8 mouse cellular contexts compared by ENCODE assay signal in genomic region chr4:150248009-150248408, GRCm38 (mm10). TPM values are rescaled to one million over a fixed set of nuclear protein-coding genes. Genes with fewer than 3 reads are reported as not detected.
A peak's percentile ranks its signal among the peaks of the same experiment; 100 is the strongest.
DNase-seq lines count a peak whose midpoint lies in the region; ATAC-seq and TF ChIP-seq lines count a peak whose summit lies in the region.

No protein-coding gene starts in this region.

- H3K4me3 ChIP-seq in lung, adult 2 months (replicated peaks; ENCODE audit: extremely low read depth, low read depth, low read length): no peak overlapping the region

- 45% methylated on average over 5 of the region's 5 CpGs for WGBS in lung, adult 2 months

- POLR2A ChIA-PET in Patski (lab: Charles Lee): interaction anchor here (0.7 kb wide), 1 partner anchor 104 kb away, joined by 3 read pairs; no protein-coding TSS in a partner anchor

- no peak for TF ChIP-seq POLR2A in lung, adult 2 months (IDR thresholded peaks at IDR 0.05; ENCODE audit: borderline replicate concordance, extremely low read depth, low read depth, low read length)

- peak; percentile 84 for TF ChIP-seq CTCF in Patski (IDR thresholded peaks at IDR 0.05)
- peak; percentile 98 for TF ChIP-seq CTCF in lung, adult 2 months (IDR thresholded peaks at IDR 0.05; ENCODE audit: insufficient read depth, low read length)

- in situ Hi-C loops in Patski (cut with MboI; ENCODE audit: low pct_unique_long_range_greater_than_20kb): no loop called here

- H3K27me3 ChIP-seq in Patski: no peaks in the 10 kb centered on the region

- CTCF ChIA-PET in Patski (lab: Charles Lee): interaction anchor here (0.7 to 2.1 kb wide), 6 partner anchors 8 to 241 kb away, joined by 3 to 7 read pairs (median 4); no protein-coding TSS in a partner anchor

- no peak for ATAC-seq in Patski
- peak; percentile 93 for ATAC-seq in granulocyte monocyte progenitor cell, adult 5-6 weeks (replicated peaks; ENCODE audit: poor library complexity, severe bottlenecking)
- peak; percentile 89 for ATAC-seq in neutrophil, adult 5-6 weeks (ENCODE audit: extremely low read depth, insufficient number of reproducible peaks, low FRiP score, poor library complexity, severe bottlenecking)

- DNase-seq in CD4-positive helper T cell, adult 2 months (ENCODE audit: low read depth, low spot score): peak; percentile 75
- no peak for DNase-seq in Patski (ENCODE audit: low read depth, low spot score)
- DNase-seq in cerebellum, postnatal 25 days: peak; percentile 84 to 86
- DNase-seq in kidney, postnatal 10 days: peak; percentile 80
- DNase-seq in lung, adult 2 months: peak; percentile 58
- peak; percentile 78 for DNase-seq in thymus, postnatal 4 days

- H3K4me1 ChIP-seq in lung, adult 2 months (ENCODE audit: control insufficient read depth, insufficient read depth, low read length): no peaks in the 10 kb centered on the region

RNA-seq across cellular contexts. Expression of gene Eno1, which starts 11.5 kb away (rescaled TPM):
- polyA plus RNA-seq in Patski (2021): 47.1 TPM
- 409 and 424 TPM in 2 replicates for total RNA-seq in granulocyte monocyte progenitor cell, adult 5-6 weeks (2014; fragmentation: Nextera tagmentation)
- total RNA-seq in granulocyte monocyte progenitor cell, adult 5-6 weeks (2017): 380 and 423 TPM in 2 replicates
- polyA plus RNA-seq in lung, adult 2 months (2012; rRNA removed): 90.4 and 220 TPM in 2 replicates
- 334 and 375 TPM in 2 replicates for total RNA-seq in neutrophil, adult 5-6 weeks (2017)

RNA-seq across cellular contexts. Expression of gene Rere, which starts 33.4 kb away (rescaled TPM):
- 155 TPM for polyA plus RNA-seq in Patski (2021)
- 78.8 and 90.6 TPM in 2 replicates for total RNA-seq in granulocyte monocyte progenitor cell, adult 5-6 weeks (2014; fragmentation: Nextera tagmentation)
- total RNA-seq in granulocyte monocyte progenitor cell, adult 5-6 weeks (2017): 11.8 and 22.7 TPM in 2 replicates
- 36.0 and 42.0 TPM in 2 replicates for polyA plus RNA-seq in lung, adult 2 months (2012; rRNA removed)
- 59.2 and 59.4 TPM in 2 replicates for total RNA-seq in neutrophil, adult 5-6 weeks (2017)

RNA-seq across cellular contexts. Expression of gene Car6, which starts 46.9 kb away (rescaled TPM):
- not detected for polyA plus RNA-seq in Patski (2021)
- not detected in 2 replicates for total RNA-seq in granulocyte monocyte progenitor cell, adult 5-6 weeks (2014; fragmentation: Nextera tagmentation)
- not detected in 2 replicates for total RNA-seq in granulocyte monocyte progenitor cell, adult 5-6 weeks (2017)
- polyA plus RNA-seq in lung, adult 2 months (2012; rRNA removed): 0.11 TPM in 1 of 2 replicates, not detected in the other
- not detected in 2 replicates for total RNA-seq in neutrophil, adult 5-6 weeks (2017)
